Mouse (Mus musculus) gastrocnemius, postnatal 4 days (tissue): ENCODE results near the gene Asna1. TPM values are rescaled to one million over a fixed set of nuclear protein-coding genes. Genes with fewer than 3 reads are reported as not detected.
A peak's percentile ranks its signal among the peaks of the same experiment; 100 is the strongest.

Experiments used
- DNase-seq, 2 experiments: peaks; one replicate each; pipeline ENCODE4 v3.0.0; 2021 to 2022; ENCODE audit warnings: low spot score in 2 of 2, mixed read lengths in 2 of 2
- total RNA-seq, 2 experiments: library from RNA; stranded (reverse); gene quantifications; 2 replicates each; pipeline ENCODE4 v1.2.3; 2021

Asna1 gene
- total RNA-seq, 2 experiments from 2014 or later = 51.7 to 56.5 TPM

- DNase-seq = no peak
Observed at GRCm38 (mm10) chr8:84990836-84991235, 34.2 kb downstream of the Asna1 start.

GRCm38 (mm10) chr8:84990349-84990748, 34.7 kb downstream of the Asna1 start, which contains the start of gene Hook2:
Gene Hook2 (plus strand): TSS chr8:84990603.
- DNase-seq = peak; percentile 90 to 96

- DNase-seq = peak; percentile 84 to 93
Observed at GRCm38 (mm10) chr8:84989810-84990209, 35.3 kb downstream of the Asna1 start.

- DNase-seq = no peak
Observed at GRCm38 (mm10) chr8:84989311-84989731, 35.8 kb downstream of the Asna1 start.

GRCm38 (mm10) chr8:84987903-84988302, 37.2 kb downstream of the Asna1 start:
- DNase-seq = no peak

- no peak for DNase-seq
Observed at GRCm38 (mm10) chr8:84987388-84987787, 37.7 kb downstream of the Asna1 start.

- DNase-seq = no peak
Observed at GRCm38 (mm10) chr8:84986379-84986945, 38.6 kb downstream of the Asna1 start.

GRCm38 (mm10) chr8:84985684-84986378, 39.2 kb downstream of the Asna1 start:
- DNase-seq = peak; percentile 62 to 81

GRCm38 (mm10) chr8:84985049-84985683, 39.9 kb downstream of the Asna1 start:
- DNase-seq = no peak

GRCm38 (mm10) chr8:84984294-84985048, 40.6 kb downstream of the Asna1 start:
- DNase-seq = no peak

GRCm38 (mm10) chr8:84982499-84983011, 42.5 kb downstream of the Asna1 start:
- DNase-seq = no peak

- no peak for DNase-seq
Observed at GRCm38 (mm10) chr8:84981644-84982498, 43.2 kb downstream of the Asna1 start.

GRCm38 (mm10) chr8:84980622-84981358, 44.3 kb downstream of the Asna1 start:
- DNase-seq = peak in 1 of 2 experiments; percentile 68

- peak; percentile 64 to 86 for DNase-seq
Observed at GRCm38 (mm10) chr8:84979599-84980421, 45.3 kb downstream of the Asna1 start.

- peak; percentile 79 to 89 for DNase-seq
Observed at GRCm38 (mm10) chr8:84978248-84978940, 46.7 kb downstream of the Asna1 start, which contains the start of gene Junb. Gene Junb (minus strand): TSS chr8:84978718.

GRCm38 (mm10) chr8:84977435-84978247, 47.4 kb downstream of the Asna1 start:
- peak in 1 of 2 experiments; percentile 63 for DNase-seq

- no peak for DNase-seq
Observed at GRCm38 (mm10) chr8:84976763-84977434, 48.2 kb downstream of the Asna1 start.
